Mouse (Mus musculus): ENCODE results near the gene Gpatch11. TPM values are rescaled to one million over a fixed set of nuclear protein-coding genes. Genes with fewer than 3 reads are reported as not detected.

The Gpatch11 gene
- polyA plus RNA-seq, 1 experiment from 2014 or later: 54.1 TPM

DNA sequence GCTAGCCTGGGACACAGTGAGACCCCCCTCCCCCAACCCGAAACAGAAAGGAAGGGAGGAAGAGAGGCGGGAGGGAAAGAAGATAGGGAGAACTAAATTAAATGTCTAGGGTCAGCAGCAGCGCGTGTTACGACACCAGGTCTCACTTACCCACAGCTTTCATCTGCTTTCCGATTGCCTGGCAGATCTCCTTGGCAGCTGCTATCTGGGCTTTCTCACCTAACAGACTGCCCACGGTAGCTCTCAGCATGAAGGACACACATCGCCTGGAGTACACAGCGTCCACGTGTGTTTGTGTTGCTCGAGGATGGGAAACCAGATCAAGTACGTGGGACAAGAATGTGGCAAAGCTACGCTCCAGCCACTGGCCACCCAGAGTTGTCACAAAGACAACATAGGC is 11.0 kb upstream of the Gpatch11 start:
- Histone ChIP-seq H3K27me3 (ENCODE audit: control insufficient read depth, insufficient read depth, low read length) (no peaks in the 10 kb centered on the region), H3K9ac (replicated peaks; ENCODE audit: low read depth, low read length) (no peak overlapping the region), H3K36me3 (ENCODE audit: control insufficient read depth, insufficient read depth, low read length) (peaks cover 75% of the 10 kb centered on the region), H3K4me1 (ENCODE audit: control insufficient read depth, insufficient read depth, low read length) (no peaks in the 10 kb centered on the region), H3K27ac (ENCODE audit: low read depth, low read length) (no peak overlapping the region), H3K4me3 (ENCODE audit: low read depth, low read length) (no peak overlapping the region), H3K4me2 (ENCODE audit: low read depth, low read length) (no peak overlapping the region), H3K9me3 (ENCODE audit: control insufficient read depth, low read length) (no peaks in the 10 kb centered on the region)
- ATAC-seq (ENCODE audit: low read depth): no peak
- WGBS: 94% methylated on average over 13 of the region's 13 CpGs

DNA sequence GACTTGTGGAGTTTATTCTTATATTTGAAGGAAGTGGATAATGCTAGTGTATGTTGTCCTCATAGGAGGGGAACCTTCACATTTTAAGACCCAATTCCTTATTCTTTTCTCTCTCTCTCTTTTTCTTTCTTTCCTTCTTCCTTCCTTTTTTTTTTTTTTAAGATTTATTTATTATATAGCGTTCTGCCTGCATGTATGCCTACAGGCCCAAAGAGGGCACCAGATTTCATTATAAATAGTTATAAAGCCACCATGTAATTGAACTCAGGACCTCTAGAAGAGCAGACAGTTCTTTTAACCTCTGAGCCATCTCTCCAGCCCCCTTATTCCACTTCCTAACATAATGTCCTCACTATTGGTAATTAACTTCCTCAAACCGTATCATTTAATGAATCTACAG is 689 bp downstream of the Gpatch11 start:
- Histone ChIP-seq H3K27ac (ENCODE audit: low read depth, low read length) (peak overlapping the region; percentile 56; the same call in 1 of the 2 replicates), H3K9ac (replicated peaks; ENCODE audit: low read depth, low read length) (peak overlapping the region; percentile 89; the same call in 1 of the 2 replicates), H3K4me2 (ENCODE audit: low read depth, low read length) (peak overlapping the region; percentile 81), H3K36me3 (ENCODE audit: control insufficient read depth, insufficient read depth, low read length) (peaks cover 13% of the 10 kb centered on the region), H3K4me3 (ENCODE audit: low read depth, low read length) (peak overlapping the region; percentile 81), H3K27me3 (ENCODE audit: control insufficient read depth, insufficient read depth, low read length) (no peaks in the 10 kb centered on the region), H3K9me3 (ENCODE audit: control insufficient read depth, low read length) (no peaks in the 10 kb centered on the region), H3K4me1 (ENCODE audit: control insufficient read depth, insufficient read depth, low read length) (peaks cover 5% of the 10 kb centered on the region; the same call in 1 of the 2 replicates)
- ATAC-seq (ENCODE audit: low read depth): no peak
- WGBS: 20% methylated on average over 2 of the region's 2 CpGs

DNA sequence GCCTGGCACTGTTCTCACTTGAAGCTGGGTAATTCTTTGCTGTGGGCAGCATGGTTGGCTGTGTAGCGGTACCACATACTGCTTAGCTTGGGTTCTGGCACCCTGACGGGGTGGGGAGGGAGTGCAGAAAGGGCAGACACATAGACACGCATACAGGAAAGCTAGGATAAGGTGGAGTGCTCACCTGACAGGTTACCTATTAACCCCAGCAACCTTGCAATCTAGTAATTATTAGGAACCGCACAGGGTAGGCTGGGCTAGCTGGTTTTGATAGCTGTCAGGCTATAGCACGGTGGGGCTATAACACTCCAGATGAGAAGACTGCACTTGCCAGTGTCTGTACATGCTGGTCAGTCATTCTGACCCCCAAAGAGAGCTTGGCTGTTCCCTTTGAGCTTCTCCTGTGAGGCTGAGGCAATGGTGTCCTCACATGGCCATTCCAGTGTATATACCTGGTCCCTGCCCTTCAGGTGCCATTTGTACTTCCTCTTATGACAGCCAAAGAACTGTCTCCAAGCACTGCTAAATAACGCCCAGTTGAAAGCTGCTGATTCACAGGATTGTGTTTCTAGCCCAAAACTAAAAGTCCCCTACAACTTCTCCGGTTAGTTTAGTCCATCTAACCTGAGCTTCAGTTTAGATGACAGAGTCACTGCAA is 7.0 kb downstream of the Gpatch11 start:
- ATAC-seq (ENCODE audit: low read depth): no peak
- Histone ChIP-seq H3K27me3 (ENCODE audit: control insufficient read depth, insufficient read depth, low read length) (no peaks in the 10 kb centered on the region), H3K4me2 (ENCODE audit: low read depth, low read length) (no peak overlapping the region), H3K36me3 (ENCODE audit: control insufficient read depth, insufficient read depth, low read length) (peaks cover 54% of the 10 kb centered on the region), H3K27ac (ENCODE audit: low read depth, low read length) (no peak overlapping the region), H3K9ac (replicated peaks; ENCODE audit: low read depth, low read length) (no peak overlapping the region), H3K4me1 (ENCODE audit: control insufficient read depth, insufficient read depth, low read length) (no peaks in the 10 kb centered on the region), H3K9me3 (ENCODE audit: control insufficient read depth, low read length) (no peaks in the 10 kb centered on the region), H3K4me3 (ENCODE audit: low read depth, low read length) (no peak overlapping the region)
- WGBS: 93% methylated on average over 7 of the region's 7 CpGs

DNA sequence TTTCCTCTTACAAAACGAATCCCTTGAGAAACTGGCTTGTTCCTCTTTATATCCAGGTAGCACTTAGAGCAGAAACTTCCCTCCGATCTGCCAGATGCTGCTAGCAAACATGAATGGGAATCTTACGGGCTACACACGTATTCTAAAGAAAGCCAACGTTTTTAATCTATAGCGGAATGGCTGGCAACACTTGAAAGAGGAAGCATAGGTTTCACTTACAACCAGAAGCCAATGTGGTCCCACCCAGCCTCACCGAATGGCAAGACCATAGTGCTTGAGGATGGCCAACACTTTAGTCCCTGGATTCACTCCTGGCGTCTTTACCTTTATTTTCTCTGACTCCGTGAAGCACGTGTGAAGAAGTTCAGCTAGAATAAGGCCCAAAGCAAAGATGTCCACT is 20.9 kb downstream of the Gpatch11 start:
- H3K4me1 ChIP-seq (ENCODE audit: control insufficient read depth, insufficient read depth, low read length): no peaks in the 10 kb centered on the region
- no peak overlapping the region for H3K4me3 ChIP-seq (ENCODE audit: low read depth, low read length)

DNA sequence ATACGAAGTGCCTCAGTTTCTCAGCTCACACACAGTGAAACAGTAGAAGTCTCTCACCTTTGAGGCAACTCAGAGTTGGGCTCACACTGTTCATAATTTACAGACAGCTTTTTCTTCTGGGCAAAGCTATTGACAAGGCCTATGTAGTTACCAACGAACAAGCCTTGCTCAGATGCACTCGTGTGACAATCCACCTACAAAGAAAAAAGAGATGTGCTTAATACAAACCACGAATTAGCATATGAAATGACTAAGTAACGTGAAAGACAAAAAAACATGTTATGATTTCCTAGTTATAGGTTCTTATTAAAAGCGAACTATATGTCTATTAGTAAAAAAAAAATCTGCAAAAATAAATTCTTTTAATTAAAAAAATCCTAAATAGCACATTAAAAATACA is 38.5 kb downstream of the Gpatch11 start:
- no peaks in the 10 kb centered on the region for H3K27me3 ChIP-seq (ENCODE audit: control insufficient read depth, insufficient read depth, low read length)
- no peaks in the 10 kb centered on the region for H3K4me1 ChIP-seq (ENCODE audit: control insufficient read depth, insufficient read depth, low read length)
- H3K9me3 ChIP-seq (ENCODE audit: control insufficient read depth, low read length): no peaks in the 10 kb centered on the region
- no peak overlapping the region for H3K4me2 ChIP-seq (ENCODE audit: low read depth, low read length)
- H3K27ac ChIP-seq (ENCODE audit: low read depth, low read length): no peak overlapping the region
- H3K36me3 ChIP-seq (ENCODE audit: control insufficient read depth, insufficient read depth, low read length): no peaks in the 10 kb centered on the region
- no peak overlapping the region for H3K4me3 ChIP-seq (ENCODE audit: low read depth, low read length)
- 90% methylated on average over 6 of the region's 6 CpGs for WGBS
- H3K9ac ChIP-seq (replicated peaks; ENCODE audit: low read depth, low read length): no peak overlapping the region
- no peak for ATAC-seq (ENCODE audit: low read depth)

More for the DNA sequence above, 20.9 kb downstream of the Gpatch11 start:
- Histone ChIP-seq H3K9me3 (ENCODE audit: control insufficient read depth, low read length) (no peaks in the 10 kb centered on the region), H3K27ac (ENCODE audit: low read depth, low read length) (no peak overlapping the region), H3K4me2 (ENCODE audit: low read depth, low read length) (no peak overlapping the region), H3K36me3 (ENCODE audit: control insufficient read depth, insufficient read depth, low read length) (no peaks in the 10 kb centered on the region), H3K9ac (replicated peaks; ENCODE audit: low read depth, low read length) (no peak overlapping the region), H3K27me3 (ENCODE audit: control insufficient read depth, insufficient read depth, low read length) (no peaks in the 10 kb centered on the region)
- ATAC-seq (ENCODE audit: low read depth): no peak
- 91% methylated on average over 10 of the region's 10 CpGs for WGBS

DNA sequence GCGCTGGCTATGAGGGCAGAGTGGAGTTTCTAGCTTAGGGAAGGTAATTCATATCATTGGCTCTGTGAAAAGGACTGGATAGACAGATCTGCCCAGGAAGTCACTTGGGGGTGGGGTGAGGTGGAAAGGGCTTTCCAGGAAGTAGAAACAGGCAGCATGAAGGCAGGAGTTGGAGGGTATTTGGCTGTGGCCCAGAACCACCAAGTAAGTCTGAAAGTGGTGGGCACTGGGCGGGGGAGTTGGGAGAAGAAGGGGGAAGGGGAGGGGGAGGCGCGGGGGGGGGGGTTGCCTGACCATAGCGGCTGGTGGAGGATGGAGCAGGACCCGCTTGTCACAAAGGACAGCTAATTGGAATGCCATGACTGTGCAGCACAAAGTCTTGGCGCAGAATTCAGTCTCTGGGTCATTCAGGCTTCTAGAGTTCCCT is 46.5 kb downstream of the Gpatch11 start:
- 17% methylated on average over 5 of the region's 7 CpGs for WGBS
- peak overlapping the region; percentile 36 for H3K4me3 ChIP-seq (ENCODE audit: low read depth, low read length)
- H3K4me2 ChIP-seq (ENCODE audit: low read depth, low read length): peak overlapping the region; percentile 66
- no peaks in the 10 kb centered on the region for H3K9me3 ChIP-seq (ENCODE audit: control insufficient read depth, low read length)
- no peaks in the 10 kb centered on the region for H3K36me3 ChIP-seq (ENCODE audit: control insufficient read depth, insufficient read depth, low read length)
- peak; percentile 74 for ATAC-seq (ENCODE audit: low read depth)
- H3K9ac ChIP-seq (replicated peaks; ENCODE audit: low read depth, low read length): peak overlapping the region; percentile 47; the same call in 1 of the 2 replicates
- 0 out of 2 replicates have a peak overlapping the region, but pooled peaks have one; percentile 22 for H3K27ac ChIP-seq (ENCODE audit: low read depth, low read length)
- H3K27me3 ChIP-seq (ENCODE audit: control insufficient read depth, insufficient read depth, low read length): no peaks in the 10 kb centered on the region
- no peaks in the 10 kb centered on the region for H3K4me1 ChIP-seq (ENCODE audit: control insufficient read depth, insufficient read depth, low read length)

DNA sequence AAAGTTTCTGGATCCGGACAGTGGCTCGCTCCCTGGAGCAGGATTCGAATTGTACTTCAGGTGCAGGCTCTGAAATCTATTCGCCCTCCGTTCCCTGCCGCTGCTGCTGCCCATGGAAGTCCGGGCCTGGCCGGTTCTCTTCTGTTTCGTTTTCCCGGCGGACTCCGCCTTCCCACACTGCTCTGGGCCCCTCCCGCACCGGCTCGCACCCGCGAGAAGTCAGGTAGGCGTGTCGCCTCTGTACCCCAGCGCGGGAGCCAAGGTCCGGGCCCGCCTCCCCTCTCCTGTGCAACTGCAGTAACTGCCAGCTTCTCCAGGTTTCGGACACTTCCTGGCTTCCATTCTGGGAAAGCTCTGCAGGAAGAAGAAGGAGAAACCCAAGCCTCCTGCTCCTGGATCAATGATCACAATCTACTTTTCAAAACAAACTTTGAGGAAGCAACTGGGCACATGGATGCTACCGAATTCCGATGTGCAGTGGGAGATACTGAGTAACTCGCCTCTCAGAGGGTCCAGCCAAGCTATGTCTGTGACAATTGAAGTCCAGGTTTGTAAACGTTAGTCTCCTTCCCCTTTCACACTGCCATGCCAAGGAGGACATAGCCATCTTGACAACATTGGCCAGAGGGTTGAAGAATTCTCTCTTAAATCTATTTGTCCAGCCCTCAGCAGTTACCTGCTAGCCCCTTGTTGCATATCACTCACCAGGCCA is 47.2 kb downstream of the Gpatch11 start, which contains the start of gene Eif2ak2:
Gene Eif2ak2 (minus strand): TSS at position 173 of the 712 bp plus-strand sequence.
- no peaks in the 10 kb centered on the region for H3K27me3 ChIP-seq (ENCODE audit: control insufficient read depth, insufficient read depth, low read length)
- H3K9me3 ChIP-seq (ENCODE audit: control insufficient read depth, low read length): no peaks in the 10 kb centered on the region
- 3% methylated on average over 28 of the region's 28 CpGs for WGBS
- H3K4me2 ChIP-seq (ENCODE audit: low read depth, low read length): peak within 1 kb of the TSS; percentile 66
- no peaks in the 10 kb centered on the region for H3K36me3 ChIP-seq (ENCODE audit: control insufficient read depth, insufficient read depth, low read length)
- H3K4me1 ChIP-seq (ENCODE audit: control insufficient read depth, insufficient read depth, low read length): no peaks in the 10 kb centered on the region
- ATAC-seq (ENCODE audit: low read depth): peak; percentile 91
- peak within 1 kb of the TSS; percentile 47; the same call in 1 of the 2 replicates for H3K9ac ChIP-seq (replicated peaks; ENCODE audit: low read depth, low read length)
- H3K27ac ChIP-seq (ENCODE audit: low read depth, low read length): peak within 1 kb of the TSS; percentile 22; the same call in 1 of the 2 replicates
- H3K4me3 ChIP-seq (ENCODE audit: low read depth, low read length): peak within 1 kb of the TSS; percentile 36

DNA sequence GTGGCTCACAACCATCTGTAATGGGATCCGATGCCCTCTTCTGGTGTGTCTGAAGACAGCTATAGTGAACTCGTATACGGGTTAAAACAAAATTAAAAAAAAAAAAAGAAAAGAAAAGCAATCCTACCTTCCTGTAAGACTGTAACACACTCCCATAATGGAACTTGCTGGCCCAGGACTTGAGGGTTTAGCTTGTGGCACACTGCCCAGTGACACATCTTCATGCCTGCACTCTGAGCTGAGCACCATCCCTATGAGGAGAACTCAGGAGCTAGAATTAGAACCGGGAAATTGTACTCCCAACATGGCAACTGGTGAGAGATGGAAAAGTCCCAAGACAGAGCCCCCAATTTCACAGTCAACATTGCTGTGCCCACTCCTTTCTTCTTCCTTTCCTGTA is 47.9 kb downstream of the Gpatch11 start:
- H3K4me2 ChIP-seq (ENCODE audit: low read depth, low read length): no peak overlapping the region
- H3K27ac ChIP-seq (ENCODE audit: low read depth, low read length): no peak overlapping the region
- no peaks in the 10 kb centered on the region for H3K36me3 ChIP-seq (ENCODE audit: control insufficient read depth, insufficient read depth, low read length)
- H3K4me1 ChIP-seq (ENCODE audit: control insufficient read depth, insufficient read depth, low read length): no peaks in the 10 kb centered on the region
- ATAC-seq (ENCODE audit: low read depth): no peak
- H3K9ac ChIP-seq (replicated peaks; ENCODE audit: low read depth, low read length): no peak overlapping the region
- no peaks in the 10 kb centered on the region for H3K27me3 ChIP-seq (ENCODE audit: control insufficient read depth, insufficient read depth, low read length)
- no peaks in the 10 kb centered on the region for H3K9me3 ChIP-seq (ENCODE audit: control insufficient read depth, low read length)
- WGBS: 94% methylated on average over 4 of the region's 4 CpGs
- H3K4me3 ChIP-seq (ENCODE audit: low read depth, low read length): no peak overlapping the region
